Comparison of ENCODE assay signal across 11 mouse cellular contexts in the genomic region with DNA sequence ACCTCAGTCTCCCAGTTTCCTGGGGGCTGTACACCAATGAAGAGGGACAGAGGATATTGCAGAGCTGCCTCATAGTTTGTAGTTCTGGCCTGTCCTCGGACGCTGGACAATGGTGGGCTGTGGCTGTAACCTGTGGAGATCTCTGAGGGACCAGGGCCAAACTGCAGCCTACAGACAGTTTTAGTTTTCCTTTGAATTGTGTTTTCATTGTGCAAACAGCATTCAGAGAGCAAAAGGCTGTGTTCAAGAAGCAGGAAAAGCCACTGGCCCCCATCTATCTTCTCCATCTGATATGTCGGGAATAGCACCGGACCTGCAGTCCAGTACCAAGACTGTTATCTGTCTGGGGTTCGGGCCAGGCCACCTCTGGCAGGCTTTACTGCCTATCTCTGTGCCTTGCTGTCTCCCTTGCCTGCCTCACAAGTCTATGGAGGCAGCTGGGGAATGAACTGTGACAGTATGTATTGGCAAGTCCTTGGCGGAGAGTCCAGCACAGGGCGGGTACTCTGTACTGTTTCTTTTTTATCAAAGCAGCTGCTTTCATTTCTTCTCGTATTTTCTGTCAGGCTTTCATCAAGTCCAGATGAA. TPM values are rescaled to one million over a fixed set of nuclear protein-coding genes. Genes with fewer than 3 reads are reported as not detected.
DNase-seq lines count a peak whose midpoint lies in the region; ATAC-seq and TF ChIP-seq lines count a peak whose summit lies in the region.
"Had no signal": no experiment of that assay in that cellular context is flagged by ENCODE, and none has a peak within 500 bp of the region (broad histone marks: within the 10 kb centered on the region; RNA-seq: fewer than 3 reads in every experiment).

No protein-coding gene starts in this region.

- DNase-seq in adrenal gland, adult (ENCODE audit: inconsistent age in 2 of 2, low spot score in 1 of 2), result peak; percentile 56 to 85
- DNase-seq in adrenal gland, postnatal 4 days (ENCODE audit: low spot score in 2 of 2), result no peak
- no peak for DNase-seq in liver, postnatal 0 days
- DNase-seq in liver, result no peak
- peak; percentile 30 for DNase-seq in heart, postnatal 4 days
- no peak for DNase-seq in layer of hippocampus, postnatal 36 days

- no peak for ATAC-seq in liver, postnatal 0 days
- ATAC-seq in erythroid progenitor cell, adult 5-6 weeks (replicated peaks; ENCODE audit: low FRiP score, poor library complexity, severe bottlenecking), result no peak

- no peaks in the 10 kb centered on the region for H3K36me3 ChIP-seq in liver, postnatal 0 days (replicated peaks; ENCODE audit: insufficient read depth, low read length)
- H3K36me3 ChIP-seq in myocyte (ENCODE audit: control insufficient read depth, insufficient read depth), result no peaks in the 10 kb centered on the region

- no peak overlapping the region for H3K4me2 ChIP-seq in liver, postnatal 0 days (ENCODE audit: low read depth, low read length)
- H3K4me2 ChIP-seq in myocyte (ENCODE audit: low read depth), result peak overlapping the region; percentile 31

- no peak for TF ChIP-seq EP300 in liver, postnatal 0 days (IDR thresholded peaks at IDR 0.05; ENCODE audit: low read depth)

- no peaks in the 10 kb centered on the region for H3K9me3 ChIP-seq in liver, postnatal 0 days (ENCODE audit: low read length)

- no peak overlapping the region for H3ac ChIP-seq in myocyte (ENCODE audit: control insufficient read depth, insufficient read length)

- H3K27me3 ChIP-seq in liver, postnatal 0 days (ENCODE audit: insufficient read depth, low read length), result no peaks in the 10 kb centered on the region
- H3K27me3 ChIP-seq in myocyte (ENCODE audit: control insufficient read depth, insufficient read depth, insufficient read length), result no peaks in the 10 kb centered on the region

- TF ChIP-seq CTCF in liver, postnatal 0 days (IDR thresholded peaks at IDR 0.05; ENCODE audit: low read depth), result no peak

- H3K27ac ChIP-seq in liver, postnatal 0 days (ENCODE audit: low read depth), result peak overlapping the region; percentile 44; the same call in 1 of the 2 replicates

- no peak overlapping the region for H3K4me3 ChIP-seq in liver, postnatal 0 days (ENCODE audit: low read depth, low read length)
- no peak overlapping the region for H3K4me3 ChIP-seq in myocyte

- WGBS in liver, postnatal 0 days (ENCODE audit: insufficient replicate concordance), result 51% methylated on average over 8 of the region's 8 CpGs

- H3K4me1 ChIP-seq in liver, postnatal 0 days (ENCODE audit: insufficient read depth), result peaks cover 45% of the 10 kb centered on the region

- H3K9ac ChIP-seq in liver, postnatal 0 days (replicated peaks), result no peak overlapping the region

- no peaks in the 10 kb centered on the region for H3K79me2 ChIP-seq in myocyte (ENCODE audit: control insufficient read depth, insufficient read depth)

- TF ChIP-seq POLR2A in myocyte (IDR thresholded peaks at IDR 0.05; ENCODE audit: insufficient read length, low read depth), result no peak

TF ChIP-seq in myocyte, 11 proteins besides CTCF, POLR2A, EP300 and RAD21:
- no peak for TF ChIP-seq MYOG (IDR thresholded peaks at IDR 0.05; ENCODE audit: control insufficient read depth in 1 of 3, insufficient read depth in 1 of 3, insufficient read length in 2 of 3, low read depth in 2 of 3)
- TF ChIP-seq POLR2AphosphoS2 (IDR thresholded peaks at IDR 0.05; ENCODE audit: insufficient read length, low read depth), result no peak
- no peak for TF ChIP-seq TCF12 (IDR thresholded peaks at IDR 0.05; ENCODE audit: insufficient read depth, poor library complexity, severe bottlenecking)
- TF ChIP-seq USF1 (IDR thresholded peaks at IDR 0.05; ENCODE audit: low read depth), result no peak
- TF ChIP-seq MAX (IDR thresholded peaks at IDR 0.05; ENCODE audit: low read depth), result no peak
- TF ChIP-seq E2F4 (IDR thresholded peaks at IDR 0.05; ENCODE audit: insufficient read depth), result no peak
- no peak for TF ChIP-seq CEBPB (IDR thresholded peaks at IDR 0.05; ENCODE audit: insufficient read depth, poor library complexity, severe bottlenecking)
- TF ChIP-seq SRF (IDR thresholded peaks at IDR 0.05; ENCODE audit: control insufficient read depth, insufficient read length, low read depth), result no peak
- no peak for TF ChIP-seq MYOD1 (IDR thresholded peaks at IDR 0.05; ENCODE audit: control insufficient read depth in 1 of 3, insufficient read length in 2 of 3, low read depth in 2 of 3)
- no peak for TF ChIP-seq TCF3 (IDR thresholded peaks at IDR 0.05; ENCODE audit: insufficient read length, low read depth)
- no peak for TF ChIP-seq REST (IDR thresholded peaks at IDR 0.05; ENCODE audit: insufficient read depth, insufficient read length)

RNA-seq across cellular contexts. Expression of a gene that starts 11.9 kb away (rescaled TPM):
- total RNA-seq in adrenal gland, postnatal 4 days (2021), result under 1 TPM; 0.62 to 0.64 TPM
- polyA plus RNA-seq in liver, postnatal 0 days (2015; fragmentation: Nextera tagmentation; extraction: Ambion mirVana), result not detected in 2 replicates
- total RNA-seq in heart, postnatal 4 days (2021), result under 1 TPM in 1 of 2 experiments, not detected in 1; 0.11 TPM
- not detected for polyA plus RNA-seq in myocyte (2012; fragmentation: generic; extraction: Trizol)
- total RNA-seq in layer of hippocampus, postnatal 36 days (2021), result under 1 TPM; 0.51 to 0.55 TPM
- total RNA-seq in erythroid progenitor cell, adult 5-6 weeks (2015; ENCODE audit: low replicate concordance), result 0.36 TPM in 1 of 2 replicates, not detected in the other
- total RNA-seq in erythroid progenitor cell, adult 5-6 weeks (2017; ENCODE audit: low replicate concordance), result not detected in 2 replicates
- total RNA-seq: granulocyte monocyte progenitor cell, adult 5-6 weeks had no signal
- polyA plus RNA-seq: liver, embryonic 16.5 days; neural tube, embryonic 14.5 days had no signal

Comparison
In these comparisons a context has a peak if more than half of its experiments do, and no peak if none do; other contexts are left out.
1. DNase-seq: peak in adrenal gland, adult (2 of 2) and heart, postnatal 4 days (single experiment); none in adrenal gland, postnatal 4 days (0 of 2), liver, postnatal 0 days (single experiment), liver (single experiment) and layer of hippocampus, postnatal 36 days (0 of 2).